Comparison of ENCODE assay signal across 7 mouse cellular contexts in genomic region chr2:151980355-151980693, GRCm38 (mm10). TPM values are rescaled to one million over a fixed set of nuclear protein-coding genes. Genes with fewer than 3 reads are reported as not detected.
DNase-seq lines count a peak whose midpoint lies in the region; ATAC-seq lines count a peak whose summit lies in the region.

No protein-coding gene starts in this region.

- peak overlapping the region; percentile 80 for H3K4me2 ChIP-seq in lung, embryonic 16.5 days (ENCODE audit: low read depth, low read length)
- H3K4me2 ChIP-seq in limb, embryonic 11.5 days (ENCODE audit: low read depth, severe bottlenecking) = peak overlapping the region; percentile 68; the same call in 1 of the 2 replicates
- H3K4me2 ChIP-seq in stomach, embryonic 14.5 days (replicated peaks; ENCODE audit: low read depth, low read length) = peak overlapping the region; percentile 70

- no peaks in the 10 kb centered on the region for H3K27me3 ChIP-seq in lung, embryonic 16.5 days (ENCODE audit: control insufficient read depth, insufficient read depth, low read depth, low read length)
- H3K27me3 ChIP-seq in limb, embryonic 11.5 days (ENCODE audit: control insufficient read depth, insufficient read depth, low read length) = no peaks in the 10 kb centered on the region
- H3K27me3 ChIP-seq in stomach, embryonic 14.5 days (ENCODE audit: control insufficient read depth, insufficient read depth, low read length) = no peaks in the 10 kb centered on the region

- H3K9ac ChIP-seq in lung, embryonic 16.5 days (ENCODE audit: low read length) = peak overlapping the region; percentile 90
- peak overlapping the region; percentile 83 for H3K9ac ChIP-seq in limb, embryonic 11.5 days (ENCODE audit: low read length)
- no peak overlapping the region for H3K9ac ChIP-seq in stomach, embryonic 14.5 days (replicated peaks; ENCODE audit: low read depth, low read length)

- peaks cover 28% of the 10 kb centered on the region for H3K4me1 ChIP-seq in lung, embryonic 16.5 days (replicated peaks; ENCODE audit: control insufficient read depth, insufficient read depth, low read length)
- peaks cover 22% of the 10 kb centered on the region for H3K4me1 ChIP-seq in limb, embryonic 11.5 days (ENCODE audit: control insufficient read depth, insufficient read depth, low read length)
- peaks cover 18% of the 10 kb centered on the region for H3K4me1 ChIP-seq in stomach, embryonic 14.5 days (ENCODE audit: control insufficient read depth, insufficient read depth, low read length)

- WGBS in lung, embryonic 16.5 days = 29% methylated on average over 3 of the region's 3 CpGs
- 39% methylated on average over 3 of the region's 3 CpGs for WGBS in limb, embryonic 11.5 days
- 36% methylated on average over 3 of the region's 3 CpGs for WGBS in stomach, embryonic 14.5 days

- peak overlapping the region; percentile 91 for H3K4me3 ChIP-seq in lung, embryonic 16.5 days (ENCODE audit: low read length)
- H3K4me3 ChIP-seq in limb, embryonic 11.5 days (ENCODE audit: low read depth, low read length) = peak overlapping the region; percentile 82
- H3K4me3 ChIP-seq in stomach, embryonic 14.5 days (ENCODE audit: low read depth, low read length) = peak overlapping the region; percentile 80

- H3K9me3 ChIP-seq in lung, embryonic 16.5 days (ENCODE audit: control insufficient read depth, low read length) = no peaks in the 10 kb centered on the region
- H3K9me3 ChIP-seq in limb, embryonic 11.5 days (ENCODE audit: control insufficient read depth, low read length) = no peaks in the 10 kb centered on the region
- no peaks in the 10 kb centered on the region for H3K9me3 ChIP-seq in stomach, embryonic 14.5 days (ENCODE audit: control insufficient read depth, low read depth, low read length)

- H3K27ac ChIP-seq in lung, embryonic 16.5 days (ENCODE audit: low read length) = peak overlapping the region; percentile 85
- no peak overlapping the region; the same call in 1 of the 2 replicates for H3K27ac ChIP-seq in limb, embryonic 11.5 days (replicated peaks; ENCODE audit: low read depth, low read length)
- peak overlapping the region; percentile 6; the same call in 1 of the 2 replicates for H3K27ac ChIP-seq in stomach, embryonic 14.5 days (ENCODE audit: low read length)

- DNase-seq in lung, postnatal 36 days = no peak
- DNase-seq in limb, embryonic 11.5 days (ENCODE audit: low spot score) = no peak
- DNase-seq in urinary bladder, postnatal 36 days (ENCODE audit: low spot score in 2 of 2) = no peak
- no peak for DNase-seq in ovary, postnatal 36 days (ENCODE audit: low spot score)

- no peak for ATAC-seq in lung, embryonic 16.5 days (ENCODE audit: low read depth)
- peak; percentile 11; the same call in 1 of the 2 replicates for ATAC-seq in erythroblast, adult 5-6 weeks (replicated peaks; ENCODE audit: low FRiP score, poor library complexity, severe bottlenecking)
- ATAC-seq in limb, embryonic 11.5 days (ENCODE audit: insufficient number of reproducible peaks, low FRiP score, low TSS enrichment, low read depth) = peak; percentile 26; the same call in 1 of the 2 replicates
- 0 out of 2 replicates have a peak, but pooled peaks have one; percentile 21 for ATAC-seq in stomach, embryonic 14.5 days (ENCODE audit: insufficient number of reproducible peaks, insufficient read depth, low FRiP score, low read depth)

- no peaks in the 10 kb centered on the region for H3K36me3 ChIP-seq in lung, embryonic 16.5 days (ENCODE audit: control insufficient read depth, insufficient read depth, low read length)
- no peaks in the 10 kb centered on the region for H3K36me3 ChIP-seq in limb, embryonic 11.5 days (ENCODE audit: control insufficient read depth, insufficient read depth, low read length)
- no peaks in the 10 kb centered on the region for H3K36me3 ChIP-seq in stomach, embryonic 14.5 days (ENCODE audit: control insufficient read depth, insufficient read depth, low read length)

RNA-seq across cellular contexts. Expression of gene Fam110a, which starts 0.3 kb away (rescaled TPM):
- 33.6 and 34.0 TPM in 2 replicates for polyA plus RNA-seq in lung, embryonic 16.5 days (2015; fragmentation: Nextera tagmentation; extraction: Ambion mirVana)
- total RNA-seq in erythroblast, adult 5-6 weeks (2015; ENCODE audit: low replicate concordance) = 2.1 and 3.1 TPM in 2 replicates
- total RNA-seq in erythroblast, adult 5-6 weeks (2017; ENCODE audit: low replicate concordance) = 0.70 and 5.7 TPM in 2 replicates
- 31.7 and 32.9 TPM in 2 replicates for polyA plus RNA-seq in limb, embryonic 11.5 days (2014; fragmentation: Nextera tagmentation; extraction: Ambion mirVana)
- 27.4 and 28.6 TPM in 2 replicates for polyA plus RNA-seq in stomach, embryonic 14.5 days (2014; fragmentation: Nextera tagmentation; extraction: Ambion mirVana)

RNA-seq across cellular contexts. Expression of gene Slc52a3, which starts 16.0 kb away (rescaled TPM):
- 4.7 and 5.9 TPM in 2 replicates for polyA plus RNA-seq in lung, embryonic 16.5 days (2015; fragmentation: Nextera tagmentation; extraction: Ambion mirVana)
- not detected in 2 replicates for total RNA-seq in erythroblast, adult 5-6 weeks (2015; ENCODE audit: low replicate concordance)
- not detected in 2 replicates for total RNA-seq in erythroblast, adult 5-6 weeks (2017; ENCODE audit: low replicate concordance)
- 0.82 and 0.88 TPM in 2 replicates for polyA plus RNA-seq in limb, embryonic 11.5 days (2014; fragmentation: Nextera tagmentation; extraction: Ambion mirVana)
- 2.9 and 3.6 TPM in 2 replicates for polyA plus RNA-seq in stomach, embryonic 14.5 days (2014; fragmentation: Nextera tagmentation; extraction: Ambion mirVana)
